ENCODE assay signal across 21 mouse cellular contexts in genomic region chr13:118718396-118718795, GRCm38 (mm10). TPM values are rescaled to one million over a fixed set of nuclear protein-coding genes. Genes with fewer than 3 reads are reported as not detected.
DNase-seq lines count a peak whose midpoint lies in the region; ATAC-seq and TF ChIP-seq lines count a peak whose summit lies in the region.
"Had no signal": no experiment of that assay in that cellular context is flagged by ENCODE, and none has a peak within 500 bp of the region (broad histone marks: within the 10 kb centered on the region; RNA-seq: fewer than 3 reads in every experiment).

No protein-coding gene starts in this region.

- DNase-seq in embryonic facial prominence, embryonic 10.5 days (ENCODE audit: low spot score): no peak
- no peak for DNase-seq in lung, postnatal 10 days
- DNase-seq in stomach, postnatal 0 days (ENCODE audit: low spot score): no peak
- DNase-seq in limb, embryonic 14.5 days (ENCODE audit: low spot score): no peak
- no peak for DNase-seq in cerebellum, postnatal 25 days
- DNase-seq: adrenal gland, postnatal 10 days; B cell, adult 2 months; cerebellum, adult 11-12 months; cerebellum, adult 9-10 months; cerebellum, postnatal 36 days; forebrain, postnatal 0 days; gastrocnemius, postnatal 14 days had no signal

- no peak overlapping the region for H3K27ac ChIP-seq in embryonic facial prominence, embryonic 12.5 days
- H3K27ac ChIP-seq in embryonic facial prominence, embryonic 10.5 days (replicated peaks): no peak overlapping the region
- H3K27ac ChIP-seq in lung, embryonic 15.5 days: no peak overlapping the region
- H3K27ac ChIP-seq in stomach, embryonic 14.5 days (ENCODE audit: low read length): no peak overlapping the region
- no peak overlapping the region for H3K27ac ChIP-seq in stomach, postnatal 0 days (replicated peaks)
- no peak overlapping the region for H3K27ac ChIP-seq in limb, embryonic 14.5 days (replicated peaks; ENCODE audit: low read depth, low read length)
- H3K27ac ChIP-seq: forebrain, embryonic 13.5 days; hindbrain, embryonic 10.5 days; hindbrain, embryonic 14.5 days had no signal

- no peaks in the 10 kb centered on the region for H3K4me1 ChIP-seq in embryonic facial prominence, embryonic 12.5 days
- H3K4me1 ChIP-seq in embryonic facial prominence, embryonic 10.5 days: peaks cover 37% of the 10 kb centered on the region
- H3K4me1 ChIP-seq in lung, embryonic 15.5 days: peaks cover 7% of the 10 kb centered on the region; the same call in 1 of the 2 replicates
- H3K4me1 ChIP-seq in stomach, embryonic 14.5 days (ENCODE audit: control insufficient read depth, insufficient read depth, low read length): no peaks in the 10 kb centered on the region
- H3K4me1 ChIP-seq in stomach, postnatal 0 days (replicated peaks; ENCODE audit: control insufficient read depth, insufficient read depth): no peaks in the 10 kb centered on the region
- H3K4me1 ChIP-seq in limb, embryonic 14.5 days (ENCODE audit: control insufficient read depth, insufficient read depth, low read length): no peaks in the 10 kb centered on the region

- TF ChIP-seq CTCF in stomach, postnatal 0 days (IDR thresholded peaks at IDR 0.05; ENCODE audit: low read depth): no peak

- TF ChIP-seq EP300 in stomach, postnatal 0 days (optimal IDR thresholded peaks at IDR 0.05): no peak

- no peaks in the 10 kb centered on the region for H3K9me3 ChIP-seq in embryonic facial prominence, embryonic 12.5 days
- no peaks in the 10 kb centered on the region for H3K9me3 ChIP-seq in embryonic facial prominence, embryonic 10.5 days
- no peaks in the 10 kb centered on the region for H3K9me3 ChIP-seq in lung, embryonic 15.5 days
- no peaks in the 10 kb centered on the region for H3K9me3 ChIP-seq in stomach, embryonic 14.5 days (ENCODE audit: control insufficient read depth, low read depth, low read length)
- no peaks in the 10 kb centered on the region for H3K9me3 ChIP-seq in stomach, postnatal 0 days (ENCODE audit: control insufficient read depth, low read length)
- no peaks in the 10 kb centered on the region for H3K9me3 ChIP-seq in limb, embryonic 14.5 days (ENCODE audit: control insufficient read depth, low read length)
- H3K9me3 ChIP-seq: forebrain, embryonic 13.5 days; G1E; heart, embryonic 12.5 days; hindbrain, embryonic 10.5 days had no signal

- no peaks in the 10 kb centered on the region for H3K27me3 ChIP-seq in embryonic facial prominence, embryonic 12.5 days
- H3K27me3 ChIP-seq in embryonic facial prominence, embryonic 10.5 days (replicated peaks; ENCODE audit: low read depth, poor library complexity, severe bottlenecking): peaks cover 9% of the 10 kb centered on the region
- H3K27me3 ChIP-seq in lung, embryonic 15.5 days: peaks cover 13% of the 10 kb centered on the region
- no peaks in the 10 kb centered on the region for H3K27me3 ChIP-seq in stomach, embryonic 14.5 days (ENCODE audit: control insufficient read depth, insufficient read depth, low read length)
- peaks cover under 1% of the 10 kb centered on the region; the same call in 1 of the 2 replicates for H3K27me3 ChIP-seq in stomach, postnatal 0 days (ENCODE audit: control insufficient read depth, insufficient read depth, low read length)
- no peaks in the 10 kb centered on the region for H3K27me3 ChIP-seq in limb, embryonic 14.5 days (ENCODE audit: control insufficient read depth, insufficient read depth, low read length)

- no peak for TF ChIP-seq POLR2A in limb, embryonic 14.5 days (IDR thresholded peaks at IDR 0.05; ENCODE audit: borderline replicate concordance, extremely low read depth, insufficient read depth, insufficient read length)

- 0 out of 2 replicates have a peak overlapping the region, but pooled peaks have one; percentile 5 for H3K4me2 ChIP-seq in embryonic facial prominence, embryonic 12.5 days (replicated peaks)
- H3K4me2 ChIP-seq in lung, embryonic 15.5 days: peak overlapping the region; percentile 35
- H3K4me2 ChIP-seq in stomach, embryonic 14.5 days (replicated peaks; ENCODE audit: low read depth, low read length): peak overlapping the region; percentile 16
- no peak overlapping the region for H3K4me2 ChIP-seq in stomach, postnatal 0 days (replicated peaks; ENCODE audit: low read depth)
- 0 out of 2 replicates have a peak overlapping the region, but pooled peaks have one; percentile 22 for H3K4me2 ChIP-seq in limb, embryonic 14.5 days (replicated peaks; ENCODE audit: low read depth, low read length, severe bottlenecking)
- H3K4me2 ChIP-seq: forebrain, embryonic 13.5 days; heart, embryonic 12.5 days; hindbrain, embryonic 14.5 days had no signal

- H3K9ac ChIP-seq in embryonic facial prominence, embryonic 12.5 days: no peak overlapping the region
- no peak overlapping the region for H3K9ac ChIP-seq in lung, embryonic 15.5 days
- no peak overlapping the region for H3K9ac ChIP-seq in stomach, embryonic 14.5 days (replicated peaks; ENCODE audit: low read depth, low read length)
- H3K9ac ChIP-seq in stomach, postnatal 0 days (ENCODE audit: low read length): no peak overlapping the region
- H3K9ac ChIP-seq in limb, embryonic 14.5 days (ENCODE audit: low read depth, low read length, severe bottlenecking): no peak overlapping the region
- H3K9ac ChIP-seq: forebrain, embryonic 13.5 days; forebrain, postnatal 0 days; heart, embryonic 12.5 days; hindbrain, embryonic 14.5 days had no signal

- no peaks in the 10 kb centered on the region for H3K36me3 ChIP-seq in embryonic facial prominence, embryonic 12.5 days
- H3K36me3 ChIP-seq in embryonic facial prominence, embryonic 10.5 days (replicated peaks): no peaks in the 10 kb centered on the region
- no peaks in the 10 kb centered on the region for H3K36me3 ChIP-seq in lung, embryonic 15.5 days
- H3K36me3 ChIP-seq in stomach, embryonic 14.5 days (ENCODE audit: control insufficient read depth, insufficient read depth, low read length): no peaks in the 10 kb centered on the region
- H3K36me3 ChIP-seq in stomach, postnatal 0 days (ENCODE audit: control insufficient read depth, insufficient read depth, low read length): no peaks in the 10 kb centered on the region
- no peaks in the 10 kb centered on the region for H3K36me3 ChIP-seq in limb, embryonic 14.5 days (ENCODE audit: control insufficient read depth, insufficient read depth, low read length)
- H3K36me3 ChIP-seq: G1E; heart, embryonic 12.5 days; hindbrain, embryonic 10.5 days had no signal

- 48% methylated on average over 3 of the region's 3 CpGs for WGBS in embryonic facial prominence, embryonic 12.5 days
- WGBS in embryonic facial prominence, embryonic 10.5 days: 59% methylated on average over 3 of the region's 3 CpGs
- WGBS in lung, embryonic 15.5 days: 24% methylated on average over 3 of the region's 3 CpGs
- WGBS in stomach, embryonic 14.5 days: 33% methylated on average over 3 of the region's 3 CpGs
- 25% methylated on average over 3 of the region's 3 CpGs for WGBS in stomach, postnatal 0 days
- 45% methylated on average over 3 of the region's 3 CpGs for WGBS in limb, embryonic 14.5 days

- ATAC-seq in embryonic facial prominence, embryonic 12.5 days (ENCODE audit: insufficient number of reproducible peaks, insufficient read depth, low FRiP score, low TSS enrichment): no peak
- ATAC-seq in lung, embryonic 15.5 days (ENCODE audit: borderline replicate concordance, extremely low read depth, low FRiP score, low TSS enrichment): no peak
- no peak for ATAC-seq in stomach, embryonic 14.5 days (ENCODE audit: insufficient number of reproducible peaks, insufficient read depth, low FRiP score, low read depth)
- no peak for ATAC-seq in stomach, postnatal 0 days (ENCODE audit: low FRiP score, low TSS enrichment)
- ATAC-seq in limb, embryonic 14.5 days (ENCODE audit: low FRiP score, low read depth): no peak
- ATAC-seq: CD4-positive, CD25-positive, alpha-beta regulatory T cell, adult 4 months; forebrain, embryonic 13.5 days; forebrain, postnatal 0 days had no signal

- H3K4me3 ChIP-seq in embryonic facial prominence, embryonic 12.5 days: no peak overlapping the region
- no peak overlapping the region for H3K4me3 ChIP-seq in embryonic facial prominence, embryonic 10.5 days
- H3K4me3 ChIP-seq in lung, embryonic 15.5 days: peak overlapping the region; percentile 8; the same call in 1 of the 2 replicates
- H3K4me3 ChIP-seq in stomach, embryonic 14.5 days (ENCODE audit: low read depth, low read length): 0 out of 2 replicates have a peak overlapping the region, but pooled peaks have one; percentile 2
- H3K4me3 ChIP-seq in stomach, postnatal 0 days (ENCODE audit: low read depth, low read length): no peak overlapping the region
- no peak overlapping the region for H3K4me3 ChIP-seq in limb, embryonic 14.5 days (replicated peaks; ENCODE audit: low read length)
- H3K4me3 ChIP-seq: forebrain, embryonic 13.5 days; heart, embryonic 12.5 days; hindbrain, embryonic 10.5 days had no signal

RNA-seq across cellular contexts. Expression of gene Fgf10, which starts 48.8 kb away (rescaled TPM):
- 9.4 and 9.8 TPM in 2 replicates for polyA plus RNA-seq in embryonic facial prominence, embryonic 12.5 days (2016; fragmentation: Nextera tagmentation; extraction: Ambion mirVana)
- polyA plus RNA-seq in embryonic facial prominence, embryonic 10.5 days (2016; fragmentation: Nextera tagmentation; extraction: Ambion mirVana): 8.0 and 8.6 TPM in 2 replicates
- polyA plus RNA-seq in lung, embryonic 15.5 days (2015; fragmentation: Nextera tagmentation; extraction: Ambion mirVana): 16.3 and 17.0 TPM in 2 replicates
- 12.3 and 14.0 TPM in 2 replicates for polyA plus RNA-seq in stomach, embryonic 14.5 days (2014; fragmentation: Nextera tagmentation; extraction: Ambion mirVana)
- polyA plus RNA-seq in stomach, postnatal 0 days (2015; fragmentation: Nextera tagmentation; extraction: Ambion mirVana): 1.2 and 1.3 TPM in 2 replicates
- polyA plus RNA-seq in limb, embryonic 14.5 days (2012; rRNA removed): 7.9 and 8.0 TPM in 2 replicates
- 11.4 and 12.5 TPM in 2 replicates for polyA plus RNA-seq in limb, embryonic 14.5 days (2014; fragmentation: Nextera tagmentation; extraction: Ambion mirVana)

Comparison
In these comparisons a context has a peak if more than half of its experiments do, and no peak if none do; other contexts are left out.
1. H3K4me3 ChIP-seq: peak in lung, embryonic 15.5 days (single experiment) and stomach, embryonic 14.5 days (single experiment); none in embryonic facial prominence, embryonic 12.5 days (single experiment), embryonic facial prominence, embryonic 10.5 days (single experiment), stomach, postnatal 0 days (single experiment) and limb, embryonic 14.5 days (single experiment).